Mouse (Mus musculus): ENCODE measurements at regions not wholly inside any gene's neighbourhood (a gene's known extent, or its start where the extent isn't known, plus 50 kb on each side); places are given as distances from the start of the nearest gene placed in this dataset.

DNA sequence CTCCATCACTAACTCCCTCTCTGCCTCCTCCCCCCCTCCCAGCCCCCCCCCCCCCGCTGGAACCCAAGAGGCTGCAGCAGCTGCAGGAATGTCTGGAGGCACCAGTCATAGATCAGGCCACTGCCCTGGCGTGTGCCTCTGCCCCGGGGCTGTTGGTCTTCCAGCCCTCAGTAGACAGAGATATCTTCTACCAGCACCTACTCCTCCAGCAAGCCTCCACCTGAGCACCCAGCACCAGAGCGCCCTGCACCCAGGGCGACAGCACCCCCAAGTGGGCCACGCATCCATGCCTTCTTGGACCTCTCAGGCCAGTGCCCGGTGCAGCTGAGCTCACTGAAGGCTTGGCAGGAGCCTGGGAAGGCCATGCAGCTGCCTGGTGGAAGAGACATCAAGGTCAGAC is 936.5 kb downstream of the Diaph3 start:
- no peak for TF ChIP-seq TCF12 (IDR thresholded peaks at IDR 0.05; ENCODE audit: insufficient read depth, poor library complexity, severe bottlenecking)
- no peak for TF ChIP-seq E2F4 (IDR thresholded peaks at IDR 0.05; ENCODE audit: insufficient read depth)
- no peak for TF ChIP-seq POLR2A (IDR thresholded peaks at IDR 0.05; ENCODE audit: insufficient read length, low read depth)
- no peak for TF ChIP-seq REST (IDR thresholded peaks at IDR 0.05; ENCODE audit: insufficient read depth, insufficient read length)
- no peak for TF ChIP-seq POLR2AphosphoS2 (IDR thresholded peaks at IDR 0.05; ENCODE audit: insufficient read length, low read depth)
- no peak for TF ChIP-seq MAX (IDR thresholded peaks at IDR 0.05; ENCODE audit: low read depth)
- no peak for TF ChIP-seq USF1 (IDR thresholded peaks at IDR 0.05; ENCODE audit: low read depth)

Measured in myocyte (in vitro differentiated cells).